Mouse (Mus musculus) midbrain, embryonic 13.5 days (tissue): ENCODE results near the gene Spata13. TPM values are rescaled to one million over a fixed set of nuclear protein-coding genes. Genes with fewer than 3 reads are reported as not detected.
A peak's percentile ranks its signal among the peaks of the same experiment; 100 is the strongest.

Experiments used
- ATAC-seq: fragments of 200-750 bp; cut with Nextera tagmentation; 2 replicates; pipeline ENCODE4 v1.8.0; 2017; ENCODE audit warnings: mild to moderate bottlenecking, moderate TSS enrichment, moderate library complexity
- H3K27ac ChIP-seq: fragments of 300-500 bp; sonication (generic); 2 replicates; pipeline ENCODE4 v1.5.1; 2015; ENCODE audit warnings: inconsistent platforms, mild to moderate bottlenecking, moderate library complexity
- H3K27me3 ChIP-seq: fragments of 300-500 bp; sonication (generic); 2 replicates; pipeline ENCODE4 v1.6.1; 2015; ENCODE audit warnings: mild to moderate bottlenecking, inconsistent platforms
- H3K36me3 ChIP-seq: fragments of 300-500 bp; sonication (generic); 2 replicates; pipeline ENCODE4 v1.6.1; 2015; ENCODE audit warnings: mild to moderate bottlenecking, inconsistent platforms
- H3K4me1 ChIP-seq: fragments of 300-500 bp; sonication (generic); replicated peaks from 2 replicates; pipeline ENCODE4 v1.6.1; 2015; ENCODE audit warnings: inconsistent platforms
- H3K4me2 ChIP-seq: fragments of 300-500 bp; sonication (generic); replicated peaks from 2 replicates; pipeline ENCODE4 v1.6.1; 2015; ENCODE audit warnings: moderate library complexity, mild to moderate bottlenecking, inconsistent platforms
- H3K4me3 ChIP-seq: fragments of 300-500 bp; sonication (generic); replicated peaks from 2 replicates; pipeline ENCODE4 v1.5.1; 2015; ENCODE audit warnings: mild to moderate bottlenecking, inconsistent platforms
- H3K9ac ChIP-seq: fragments of 300-500 bp; sonication (generic); replicated peaks from 2 replicates; pipeline ENCODE4 v1.6.1; 2015; ENCODE audit warnings: mild to moderate bottlenecking, inconsistent platforms
- H3K9me3 ChIP-seq: fragments of 300-500 bp; sonication (generic); 2 replicates; pipeline ENCODE4 v1.6.1; 2016; ENCODE audit warnings: mild to moderate bottlenecking, inconsistent platforms
- WGBS: fragments of 180-500 bp; shearing (Covaris S2); methylation state at CpG from one replicate; pipeline ENCODE4 v1.1.7; 2015; 5-methylcytosine and 5-hydroxymethylcytosine counted together
- polyA plus RNA-seq: library from polyadenylated mRNA; unstranded; fragments of >200 nt; fragmentation: Nextera tagmentation; extraction: Ambion mirVana; gene quantifications from 2 replicates; pipeline ENCODE4 v1.2.1, GENCODE M21; 2015

Gene Spata13
- polyA plus RNA-seq, 1 experiment from 2014 or later: 47.4 TPM

GRCm38 (mm10) chr14:60732787-60733186 is 99.0 kb downstream of the Spata13 start:
- no peaks in the 10 kb centered on the region for H3K27me3 ChIP-seq
- peaks cover 15% of the 10 kb centered on the region for H3K36me3 ChIP-seq
- H3K9ac ChIP-seq: peak overlapping the region; percentile 40; the same call in 1 of the 2 replicates
- H3K9me3 ChIP-seq: no peaks in the 10 kb centered on the region
- peak overlapping the region; percentile 39 for H3K4me2 ChIP-seq
- 14% methylated on average over 16 of the region's 16 CpGs for WGBS
- peak overlapping the region; percentile 39; the same call in 1 of the 2 replicates for H3K27ac ChIP-seq
- peaks cover 56% of the 10 kb centered on the region for H3K4me1 ChIP-seq
- 0 out of 2 replicates have a peak, but pooled peaks have one; percentile 35 for ATAC-seq
- no peak overlapping the region for H3K4me3 ChIP-seq

DNA sequence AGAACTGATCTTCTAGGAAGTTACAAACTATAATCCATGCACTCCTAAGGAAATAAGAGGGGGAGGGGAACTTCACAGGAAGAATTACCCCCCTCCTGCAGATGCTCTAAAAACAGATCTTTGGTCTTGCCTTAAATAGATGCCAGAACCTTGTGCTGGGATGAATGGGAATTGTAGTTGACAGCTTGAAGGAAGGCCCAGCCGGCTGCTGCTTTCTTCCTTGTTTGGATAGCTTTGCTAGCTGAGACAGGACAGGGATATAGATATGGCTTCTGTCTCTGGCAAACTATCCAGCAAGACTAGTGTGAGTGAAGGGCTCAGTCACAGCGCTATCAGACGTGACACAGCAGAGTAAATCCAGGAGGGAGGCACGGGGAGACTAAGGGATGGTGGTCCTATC is 99.9 kb downstream of the Spata13 start:
- WGBS: 50% methylated on average over 4 of the region's 4 CpGs
- H3K4me2 ChIP-seq: no peak overlapping the region
- peaks cover 64% of the 10 kb centered on the region for H3K4me1 ChIP-seq
- ATAC-seq: no peak
- H3K9ac ChIP-seq: no peak overlapping the region
- no peaks in the 10 kb centered on the region for H3K27me3 ChIP-seq
- H3K9me3 ChIP-seq: no peaks in the 10 kb centered on the region
- H3K27ac ChIP-seq: no peak overlapping the region
- H3K36me3 ChIP-seq: peaks cover 13% of the 10 kb centered on the region
- no peak overlapping the region for H3K4me3 ChIP-seq

DNA sequence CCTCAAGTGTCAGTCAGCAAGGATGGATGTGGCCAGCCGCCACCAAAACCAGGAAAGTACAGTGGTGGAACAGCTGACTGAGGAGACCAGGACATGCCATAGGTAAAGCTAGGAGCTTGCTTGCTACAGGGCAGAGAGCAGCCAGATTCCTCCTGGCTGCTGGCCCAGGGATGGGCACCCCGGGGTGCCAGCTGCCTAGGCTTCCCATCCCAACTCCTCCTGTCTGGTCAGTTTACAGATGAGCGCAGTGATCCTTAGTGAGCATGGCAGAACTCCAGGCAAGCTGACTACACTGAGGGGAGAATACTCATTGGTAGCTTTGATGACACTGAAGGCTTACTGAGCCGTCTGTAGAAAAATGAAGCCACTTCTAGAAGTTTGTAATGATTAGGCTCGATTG is 101.4 kb downstream of the Spata13 start:
- Histone ChIP-seq H3K27me3 (no peaks in the 10 kb centered on the region), H3K9me3 (no peaks in the 10 kb centered on the region), H3K4me2 (no peak overlapping the region), H3K4me1 (peaks cover 72% of the 10 kb centered on the region), H3K9ac (no peak overlapping the region), H3K36me3 (no peaks in the 10 kb centered on the region), H3K27ac (no peak overlapping the region), H3K4me3 (no peak overlapping the region)
- no peak for ATAC-seq
- 55% methylated on average over 5 of the region's 5 CpGs for WGBS

DNA sequence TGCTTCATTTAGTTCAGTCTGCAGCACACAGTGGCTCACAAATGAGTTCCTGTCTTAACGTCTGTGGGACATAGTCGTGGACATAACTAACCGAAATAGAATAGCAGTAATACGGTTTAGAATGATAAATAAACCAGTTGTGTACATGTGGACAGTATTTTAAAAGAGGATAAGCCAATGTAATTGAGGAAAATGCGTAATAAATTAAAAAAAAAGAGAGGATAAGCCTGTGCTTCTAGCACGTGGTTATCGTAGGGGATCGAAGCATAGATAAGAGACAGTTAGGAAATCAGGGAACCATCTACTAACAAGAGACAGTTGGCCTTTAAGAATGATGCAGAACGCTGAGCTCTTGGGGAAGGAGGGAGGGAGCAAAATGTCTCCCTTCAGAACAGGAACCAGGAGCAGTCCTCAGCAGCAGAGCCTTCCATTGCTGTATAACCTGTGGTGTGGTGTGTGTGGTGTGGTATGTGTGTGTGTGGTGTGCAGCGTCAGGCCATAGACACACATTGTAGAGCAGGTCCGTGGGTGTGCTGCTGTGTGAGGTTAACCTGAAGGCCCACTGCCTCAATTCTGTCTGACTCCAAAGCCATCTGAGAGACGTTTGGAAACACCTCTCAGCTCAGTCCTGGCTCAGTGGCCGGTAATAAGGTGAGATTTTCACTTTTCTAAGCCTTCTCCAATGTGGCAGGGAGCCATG is 102.2 kb downstream of the Spata13 start:
- Histone ChIP-seq H3K27me3 (no peaks in the 10 kb centered on the region), H3K27ac (peak overlapping the region; percentile 75), H3K4me2 (peak overlapping the region; percentile 15; the same call in 1 of the 2 replicates), H3K36me3 (no peaks in the 10 kb centered on the region), H3K4me3 (no peak overlapping the region), H3K9ac (no peak overlapping the region), H3K4me1 (peaks cover 75% of the 10 kb centered on the region), H3K9me3 (no peaks in the 10 kb centered on the region)
- no peak for ATAC-seq
- 59% methylated on average over 13 of the region's 13 CpGs for WGBS

DNA sequence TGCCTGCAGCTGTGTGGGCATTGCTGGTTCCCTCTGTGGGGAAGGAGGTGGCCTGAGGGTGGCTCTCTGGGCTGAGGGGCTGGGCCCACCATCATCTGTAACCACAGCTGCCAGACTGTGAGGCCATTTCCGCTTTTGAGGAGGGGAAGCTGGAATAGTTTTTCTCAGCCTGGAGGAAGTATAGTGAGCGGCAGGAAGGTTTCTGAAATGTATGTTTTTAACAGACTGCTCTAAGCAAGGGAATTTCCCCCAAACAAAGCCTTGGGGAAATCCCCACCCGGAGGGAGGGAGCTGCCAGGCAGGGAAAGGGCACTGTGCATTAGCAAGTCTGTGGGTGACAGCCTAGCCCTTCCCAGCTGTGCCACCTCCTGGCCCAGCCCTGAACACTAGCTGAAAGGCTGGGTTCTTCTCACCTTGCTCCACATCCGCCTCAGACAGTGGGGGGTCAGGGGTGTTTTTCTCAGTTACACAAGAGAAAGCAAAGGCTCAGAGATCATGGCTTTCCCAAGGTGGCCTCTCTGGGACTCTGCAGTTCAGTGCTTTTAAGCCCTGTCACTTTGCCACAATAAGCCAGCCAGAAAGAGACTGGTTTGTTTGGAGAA is 102.9 kb downstream of the Spata13 start:
- no peak overlapping the region for H3K4me3 ChIP-seq
- peak; percentile 38; the same call in 1 of the 2 replicates for ATAC-seq
- H3K27me3 ChIP-seq: no peaks in the 10 kb centered on the region
- no peaks in the 10 kb centered on the region; the same call in 1 of the 2 replicates for H3K36me3 ChIP-seq
- H3K9me3 ChIP-seq: no peaks in the 10 kb centered on the region
- no peak overlapping the region for H3K9ac ChIP-seq
- H3K27ac ChIP-seq: peak overlapping the region; percentile 75
- WGBS: 0% methylated on average over 4 of the region's 4 CpGs
- H3K4me1 ChIP-seq: peaks cover 73% of the 10 kb centered on the region
- peak overlapping the region; percentile 15; the same call in 1 of the 2 replicates for H3K4me2 ChIP-seq

DNA sequence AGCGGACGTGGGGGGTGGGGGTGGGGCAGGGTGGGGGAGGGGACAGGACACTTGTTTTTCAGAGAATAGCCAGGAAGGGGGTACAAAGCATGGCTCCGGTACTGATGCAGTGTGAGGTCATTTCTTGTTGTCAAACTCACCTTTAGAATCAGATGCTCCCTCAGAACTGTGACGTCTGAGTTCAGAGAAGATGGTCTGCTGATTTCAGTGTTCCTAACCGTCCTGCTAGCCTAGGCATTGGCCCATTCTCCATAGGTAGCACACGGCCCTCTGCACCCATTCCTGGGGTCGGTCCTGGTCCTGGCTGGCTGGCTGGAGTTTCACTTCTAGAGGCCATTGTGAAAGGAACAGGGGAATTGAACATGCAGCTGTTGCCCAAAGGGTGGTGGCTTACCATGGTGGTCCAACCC is 103.4 kb downstream of the Spata13 start:
- ATAC-seq: no peak
- Histone ChIP-seq H3K9me3 (no peaks in the 10 kb centered on the region), H3K27me3 (no peaks in the 10 kb centered on the region), H3K36me3 (no peaks in the 10 kb centered on the region; the same call in 1 of the 2 replicates), H3K27ac (peak overlapping the region; percentile 47), H3K4me3 (no peak overlapping the region), H3K9ac (no peak overlapping the region), H3K4me1 (peaks cover 68% of the 10 kb centered on the region), H3K4me2 (no peak overlapping the region)
- 12% methylated on average over 7 of the region's 7 CpGs for WGBS

DNA sequence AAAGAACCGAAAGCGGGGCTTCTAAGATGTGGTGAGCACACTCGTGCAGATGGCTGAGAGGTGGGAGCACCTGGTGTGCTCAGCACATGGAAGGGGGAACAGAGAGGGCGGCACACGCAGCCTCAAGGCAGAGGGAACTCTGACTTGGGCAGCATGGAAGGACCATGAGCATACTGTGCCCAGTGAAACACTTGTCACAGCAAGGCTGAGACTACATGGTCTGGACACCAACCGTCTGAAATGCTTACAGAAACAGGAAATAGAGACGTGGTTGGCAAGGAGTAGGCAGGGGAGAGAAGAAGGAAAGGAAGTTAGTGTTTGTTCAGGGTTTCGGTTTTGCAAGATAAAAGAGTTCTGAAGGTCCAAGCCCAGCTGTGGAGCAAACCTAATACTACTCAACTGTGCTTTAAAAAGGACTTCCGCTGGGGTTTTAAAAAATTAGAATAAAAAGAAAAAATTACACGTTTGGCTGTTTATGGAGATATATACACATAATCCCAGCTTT is 104.7 kb downstream of the Spata13 start:
- Histone ChIP-seq H3K4me2 (no peak overlapping the region), H3K27me3 (no peaks in the 10 kb centered on the region), H3K27ac (peak overlapping the region; percentile 58), H3K4me1 (peaks cover 57% of the 10 kb centered on the region), H3K9ac (no peak overlapping the region), H3K36me3 (no peaks in the 10 kb centered on the region; the same call in 1 of the 2 replicates), H3K4me3 (no peak overlapping the region), H3K9me3 (no peaks in the 10 kb centered on the region)
- WGBS: 66% methylated on average over 10 of the region's 10 CpGs
- no peak for ATAC-seq

DNA sequence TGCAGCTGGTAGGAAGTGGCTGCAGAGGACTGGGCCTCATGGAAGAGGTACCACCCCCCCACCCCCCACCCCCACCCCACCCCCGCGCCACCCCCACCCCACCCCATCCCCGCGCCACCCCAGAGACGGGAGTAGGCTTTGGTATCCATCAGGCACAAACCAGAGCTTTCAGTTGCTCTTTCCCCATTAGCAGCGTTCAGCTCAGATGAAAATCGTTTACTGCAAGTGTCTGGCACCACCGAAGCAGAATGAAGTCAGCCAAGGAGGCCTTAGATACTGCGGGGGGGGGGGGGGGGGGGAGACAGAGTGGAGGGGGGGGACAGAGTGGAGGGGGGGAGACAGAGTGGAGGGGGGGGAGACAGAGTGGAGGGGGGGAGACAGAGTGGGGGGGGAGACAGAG is 105.4 kb downstream of the Spata13 start:
- Histone ChIP-seq H3K4me1 (peaks cover 50% of the 10 kb centered on the region), H3K27me3 (no peaks in the 10 kb centered on the region), H3K9me3 (no peaks in the 10 kb centered on the region), H3K27ac (no peak overlapping the region), H3K9ac (no peak overlapping the region), H3K4me3 (no peak overlapping the region), H3K4me2 (no peak overlapping the region), H3K36me3 (no peaks in the 10 kb centered on the region; the same call in 1 of the 2 replicates)
- WGBS: 3% methylated on average over 4 of the region's 9 CpGs
- ATAC-seq: no peak

DNA sequence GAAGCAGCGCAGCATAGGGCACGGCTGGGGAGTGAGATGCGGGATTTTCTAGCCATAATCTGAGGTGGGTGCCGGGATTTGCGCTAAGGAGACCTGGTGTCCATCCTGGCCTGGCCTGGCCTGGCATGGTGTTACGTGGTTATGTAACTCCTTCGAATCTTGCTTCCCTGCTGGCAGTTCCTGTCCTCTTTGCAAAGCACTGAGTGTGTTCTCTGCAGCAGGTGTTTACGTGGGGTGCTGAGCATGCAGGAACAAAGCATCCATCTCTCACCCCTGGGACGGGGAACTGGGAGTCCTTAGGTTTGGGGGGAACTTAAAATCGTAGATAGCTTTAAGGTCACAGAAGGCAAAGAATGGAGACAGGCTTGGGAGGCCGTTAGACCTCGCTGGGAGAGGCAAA is 105.8 kb downstream of the Spata13 start:
- no peak for ATAC-seq
- peak overlapping the region; percentile 8; the same call in 1 of the 2 replicates for H3K27ac ChIP-seq
- no peak overlapping the region for H3K4me3 ChIP-seq
- H3K4me1 ChIP-seq: peaks cover 49% of the 10 kb centered on the region
- no peaks in the 10 kb centered on the region for H3K9me3 ChIP-seq
- H3K36me3 ChIP-seq: no peaks in the 10 kb centered on the region; the same call in 1 of the 2 replicates
- H3K9ac ChIP-seq: no peak overlapping the region
- 74% methylated on average over 12 of the region's 12 CpGs for WGBS
- H3K27me3 ChIP-seq: no peaks in the 10 kb centered on the region
- H3K4me2 ChIP-seq: no peak overlapping the region

- Histone ChIP-seq H3K4me3 (no peak overlapping the region), H3K9me3 (no peaks in the 10 kb centered on the region), H3K36me3 (peaks cover 1% of the 10 kb centered on the region), H3K27ac (no peak overlapping the region), H3K4me2 (no peak overlapping the region), H3K27me3 (no peaks in the 10 kb centered on the region), H3K4me1 (peaks cover 42% of the 10 kb centered on the region), H3K9ac (no peak overlapping the region)
- 88% methylated on average over 5 of the region's 5 CpGs for WGBS
- ATAC-seq: no peak
Measured at GRCm38 (mm10) chr14:60740507-60740906, 106.7 kb downstream of the Spata13 start.

- Histone ChIP-seq H3K36me3 (peaks cover 7% of the 10 kb centered on the region), H3K4me1 (peaks cover 37% of the 10 kb centered on the region), H3K9ac (no peak overlapping the region), H3K9me3 (no peaks in the 10 kb centered on the region), H3K27ac (no peak overlapping the region), H3K27me3 (no peaks in the 10 kb centered on the region), H3K4me3 (no peak overlapping the region), H3K4me2 (no peak overlapping the region)
- no peak for ATAC-seq
- WGBS: 89% methylated on average over 8 of the region's 8 CpGs
Measured at GRCm38 (mm10) chr14:60741033-60741432, 107.2 kb downstream of the Spata13 start.

GRCm38 (mm10) chr14:60741490-60741981 is 107.7 kb downstream of the Spata13 start:
- Histone ChIP-seq H3K36me3 (peaks cover 12% of the 10 kb centered on the region), H3K9ac (no peak overlapping the region), H3K4me2 (no peak overlapping the region), H3K4me1 (peaks cover 32% of the 10 kb centered on the region), H3K27ac (no peak overlapping the region), H3K4me3 (no peak overlapping the region), H3K27me3 (no peaks in the 10 kb centered on the region), H3K9me3 (no peaks in the 10 kb centered on the region)
- WGBS: 79% methylated on average over 6 of the region's 6 CpGs
- ATAC-seq: no peak
